Mouse (Mus musculus) kidney, adult 11 months (tissue): Measurements from ENCODE around the gene Bbs7.

Experiments
- DNase-seq: peaks from one replicate; pipeline ENCODE4 v3.0.0; 2022

The Bbs7 gene

GRCm38 (mm10) chr3:36544961-36545360 is 68.3 kb downstream of the Bbs7 start:
- DNase-seq, result no peak

GRCm38 (mm10) chr3:36541399-36541798 is 71.9 kb downstream of the Bbs7 start:
- no peak for DNase-seq

- DNase-seq, result no peak
Observed at GRCm38 (mm10) chr3:36540756-36541155, 72.5 kb downstream of the Bbs7 start.

- DNase-seq, result no peak
Observed at GRCm38 (mm10) chr3:36537701-36538470, 75.4 kb downstream of the Bbs7 start.

- DNase-seq, result no peak
Observed at GRCm38 (mm10) chr3:36536041-36536440, 77.2 kb downstream of the Bbs7 start.

GRCm38 (mm10) chr3:36533201-36533672 is 80.0 kb downstream of the Bbs7 start:
- no peak for DNase-seq

GRCm38 (mm10) chr3:36532738-36533137 is 80.5 kb downstream of the Bbs7 start:
- no peak for DNase-seq

GRCm38 (mm10) chr3:36531979-36532542 is 81.2 kb downstream of the Bbs7 start:
- no peak for DNase-seq

- no peak for DNase-seq
Observed at GRCm38 (mm10) chr3:36531242-36531641, 82.0 kb downstream of the Bbs7 start.

GRCm38 (mm10) chr3:36530781-36531180 is 82.5 kb downstream of the Bbs7 start:
- no peak for DNase-seq

- no peak for DNase-seq
Observed at GRCm38 (mm10) chr3:36530345-36530744, 82.9 kb downstream of the Bbs7 start.

GRCm38 (mm10) chr3:36524466-36524865 is 88.8 kb downstream of the Bbs7 start:
- DNase-seq, result no peak
